9 mouse cellular contexts compared by ENCODE assay signal in the genomic region with DNA sequence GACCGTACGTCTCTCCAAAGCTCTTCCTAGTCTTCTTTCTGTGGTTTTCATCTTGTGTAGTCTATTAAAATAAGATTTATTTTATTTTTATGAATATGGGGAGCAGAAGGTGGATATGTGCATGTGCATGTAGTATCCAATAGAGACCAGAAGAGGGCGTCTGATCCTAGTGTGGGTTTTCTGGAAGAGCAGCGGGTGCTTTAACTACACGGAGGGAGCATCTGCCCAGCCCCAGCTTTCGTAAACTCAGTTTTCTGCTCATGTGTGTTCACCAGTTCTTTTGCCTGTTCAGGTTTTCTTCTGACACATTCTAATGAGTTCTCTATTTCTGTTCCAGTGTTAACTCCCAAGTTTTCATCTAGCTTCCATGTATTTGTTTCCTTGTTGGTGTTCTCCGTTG.
DNase-seq lines count a peak whose midpoint lies in the region; ATAC-seq and TF ChIP-seq lines count a peak whose summit lies in the region.
"Had no signal": no experiment of that assay in that cellular context is flagged by ENCODE, and none has a peak within 500 bp of the region (broad histone marks: within the 10 kb centered on the region; RNA-seq: fewer than 3 reads in every experiment).

No protein-coding gene starts in this region.

- no peaks in the 10 kb centered on the region for H3K9me3 ChIP-seq in kidney, embryonic 15.5 days (replicated peaks)
- no peaks in the 10 kb centered on the region for H3K9me3 ChIP-seq in embryonic facial prominence, embryonic 11.5 days (replicated peaks; ENCODE audit: control insufficient read depth, low read length)
- no peaks in the 10 kb centered on the region for H3K9me3 ChIP-seq in intestine, embryonic 16.5 days (ENCODE audit: control insufficient read depth, low read length)

- no peak overlapping the region for H3K4me3 ChIP-seq in kidney, adult 2 months (ENCODE audit: insufficient read depth, low read depth, low read length)
- no peak overlapping the region for H3K4me3 ChIP-seq in kidney, embryonic 15.5 days (replicated peaks)
- no peak overlapping the region for H3K4me3 ChIP-seq in embryonic facial prominence, embryonic 11.5 days (ENCODE audit: low read depth, low read length)
- no peak overlapping the region for H3K4me3 ChIP-seq in intestine, embryonic 16.5 days (ENCODE audit: low read length)
- H3K4me3 ChIP-seq: embryonic facial prominence, embryonic 13.5 days had no signal

- H3K4me1 ChIP-seq in kidney, adult 2 months (ENCODE audit: control insufficient read depth, insufficient read depth, low read length): no peaks in the 10 kb centered on the region
- no peaks in the 10 kb centered on the region for H3K4me1 ChIP-seq in kidney, embryonic 15.5 days
- H3K4me1 ChIP-seq in embryonic facial prominence, embryonic 11.5 days (ENCODE audit: control insufficient read depth, insufficient read depth, low read length): no peaks in the 10 kb centered on the region
- H3K4me1 ChIP-seq in intestine, embryonic 16.5 days (ENCODE audit: control insufficient read depth, insufficient read depth, low read length): no peaks in the 10 kb centered on the region
- H3K4me1 ChIP-seq: embryonic facial prominence, embryonic 13.5 days had no signal

- H3K36me3 ChIP-seq in kidney, adult 2 months (ENCODE audit: control insufficient read depth, insufficient read depth, low read length): no peaks in the 10 kb centered on the region; the same call in 1 of the 2 replicates
- H3K36me3 ChIP-seq in kidney, embryonic 15.5 days: no peaks in the 10 kb centered on the region
- H3K36me3 ChIP-seq in embryonic facial prominence, embryonic 11.5 days (replicated peaks; ENCODE audit: control insufficient read depth, insufficient read depth, low read depth, low read length): no peaks in the 10 kb centered on the region
- H3K36me3 ChIP-seq in intestine, embryonic 16.5 days (ENCODE audit: control insufficient read depth, insufficient read depth, low read length): no peaks in the 10 kb centered on the region
- H3K36me3 ChIP-seq: embryonic facial prominence, embryonic 13.5 days had no signal

- peak; percentile 52 for DNase-seq in kidney, adult 2 months
- DNase-seq in B cell, adult 2 months: peak; percentile 30 to 33
- peak; percentile 56 for DNase-seq in NIH3T3 (ENCODE audit: low read depth)
- DNase-seq in embryonic facial prominence, embryonic 11.5 days (ENCODE audit: low spot score): peak; percentile 50
- DNase-seq in left cerebral cortex, adult 18-20 months (ENCODE audit: low spot score in 2 of 2): no peak

- H3K27me3 ChIP-seq in kidney, adult 2 months (replicated peaks; ENCODE audit: control insufficient read depth, insufficient read depth, low read length): no peaks in the 10 kb centered on the region
- no peaks in the 10 kb centered on the region for H3K27me3 ChIP-seq in kidney, embryonic 15.5 days
- no peaks in the 10 kb centered on the region for H3K27me3 ChIP-seq in embryonic facial prominence, embryonic 11.5 days (ENCODE audit: control insufficient read depth, insufficient read depth, low read length)
- no peaks in the 10 kb centered on the region for H3K27me3 ChIP-seq in intestine, embryonic 16.5 days (replicated peaks; ENCODE audit: control insufficient read depth, insufficient read depth, low read length)
- H3K27me3 ChIP-seq: embryonic facial prominence, embryonic 13.5 days had no signal

- TF ChIP-seq CTCF in kidney, adult 2 months (conservative IDR thresholded peaks at IDR 0.05; ENCODE audit: insufficient read depth, insufficient read length, low read depth, low read length): peak; percentile 51

- no peak overlapping the region for H3K9ac ChIP-seq in kidney, embryonic 15.5 days
- no peak overlapping the region for H3K9ac ChIP-seq in embryonic facial prominence, embryonic 11.5 days (replicated peaks; ENCODE audit: low read length)
- H3K9ac ChIP-seq in intestine, embryonic 16.5 days (ENCODE audit: low read depth, low read length): no peak overlapping the region
- H3K9ac ChIP-seq: embryonic facial prominence, embryonic 13.5 days had no signal

- no peak overlapping the region for H3K4me2 ChIP-seq in kidney, embryonic 15.5 days
- no peak overlapping the region for H3K4me2 ChIP-seq in embryonic facial prominence, embryonic 11.5 days (ENCODE audit: low read depth, low read length)
- H3K4me2 ChIP-seq in intestine, embryonic 16.5 days (ENCODE audit: low read depth, low read length): no peak overlapping the region
- H3K4me2 ChIP-seq: embryonic facial prominence, embryonic 13.5 days had no signal

- no peak for TF ChIP-seq POLR2A in kidney, adult 2 months (IDR thresholded peaks at IDR 0.05; ENCODE audit: low read depth, low read length)

- no peak for ATAC-seq in kidney, embryonic 15.5 days (replicated peaks; ENCODE audit: low FRiP score)
- no peak for ATAC-seq in embryonic facial prominence, embryonic 11.5 days (replicated peaks; ENCODE audit: insufficient number of reproducible peaks, low FRiP score, low TSS enrichment, low read depth)
- ATAC-seq in megakaryocyte-erythroid progenitor cell, adult 5-6 weeks (replicated peaks; ENCODE audit: low FRiP score, low TSS enrichment, poor library complexity, severe bottlenecking): 0 out of 2 replicates have a peak, but pooled peaks have one; percentile 47
- ATAC-seq in intestine, embryonic 16.5 days: no peak

- 59% methylated on average over 7 of the region's 7 CpGs for WGBS in kidney, adult 2 months
- WGBS in kidney, embryonic 15.5 days: 59% methylated on average over 7 of the region's 7 CpGs
- 61% methylated on average over 7 of the region's 7 CpGs for WGBS in embryonic facial prominence, embryonic 11.5 days
- 63% methylated on average over 7 of the region's 7 CpGs for WGBS in intestine, embryonic 16.5 days

- no peak overlapping the region for H3K27ac ChIP-seq in kidney, adult 2 months (ENCODE audit: insufficient read depth, low read depth, low read length)
- no peak overlapping the region for H3K27ac ChIP-seq in kidney, embryonic 15.5 days
- H3K27ac ChIP-seq in embryonic facial prominence, embryonic 11.5 days (replicated peaks; ENCODE audit: low read depth, low read length): no peak overlapping the region
- H3K27ac ChIP-seq in intestine, embryonic 16.5 days (ENCODE audit: low read length): no peak overlapping the region
- H3K27ac ChIP-seq: embryonic facial prominence, embryonic 13.5 days had no signal

Comparison
In these comparisons a context has a peak if more than half of its experiments do, and no peak if none do; other contexts are left out.
1. DNase-seq: peak in kidney, adult 2 months (single experiment), B cell, adult 2 months (2 of 2), NIH3T3 (single experiment) and embryonic facial prominence, embryonic 11.5 days (single experiment); none in left cerebral cortex, adult 18-20 months (0 of 2).